Mouse (Mus musculus) embryo, embryonic 11.5 days (tissue): ENCODE measurements around the gene AL607142.1.

Experiments
- DNase-seq: peaks from one replicate; pipeline ENCODE4 v3.0.0-alpha.2; 2012; ENCODE audit warnings: low read depth, low spot score

The AL607142.1 gene

GRCm38 (mm10) chr4:120056451-120056850 is 8.3 kb upstream of the AL607142.1 start:
- DNase-seq = no peak

GRCm38 (mm10) chr4:120057529-120057928 is 7.3 kb upstream of the AL607142.1 start:
- no peak for DNase-seq

DNA sequence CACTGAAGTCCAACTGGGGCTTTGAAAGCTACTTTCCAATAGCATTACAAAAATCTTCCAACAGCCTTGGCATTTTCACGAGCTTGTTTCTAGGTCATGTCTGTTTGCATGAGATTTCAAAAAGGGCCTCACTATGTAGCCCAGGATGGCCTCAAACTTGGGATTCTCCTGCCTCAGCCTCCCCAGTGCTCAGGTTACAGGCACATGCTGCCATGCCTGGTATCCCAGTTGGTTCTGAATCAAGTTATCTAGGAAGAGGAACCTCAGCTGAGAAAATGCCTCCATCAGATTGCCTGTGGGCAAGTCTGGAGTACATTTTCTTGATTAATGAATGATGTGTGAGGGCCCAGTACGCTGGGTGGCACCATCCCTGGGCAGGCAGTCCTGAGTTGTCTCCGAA is 6.6 kb upstream of the AL607142.1 start:
- DNase-seq = no peak

DNA sequence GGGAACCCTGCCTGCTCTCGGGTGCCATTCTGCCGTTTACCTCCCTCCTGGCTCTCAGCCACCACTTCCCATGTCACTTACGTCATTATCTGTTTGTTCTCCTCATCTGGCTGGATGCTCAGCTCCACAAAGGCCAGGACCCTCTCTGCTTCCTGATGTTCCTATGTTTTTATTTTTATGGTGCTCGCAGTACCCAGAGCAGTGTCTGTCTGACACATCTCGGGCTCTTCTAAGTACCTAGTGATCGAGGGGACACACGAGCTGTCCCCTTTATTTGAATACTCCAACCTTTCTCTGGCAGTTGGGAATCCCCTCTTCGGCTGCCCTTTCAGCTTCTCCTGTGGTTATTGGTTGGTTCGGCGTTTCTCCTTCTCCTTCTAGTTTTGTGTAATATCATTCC is 6.0 kb upstream of the AL607142.1 start:
- DNase-seq = no peak

GRCm38 (mm10) chr4:120061727-120062126 is 3.1 kb upstream of the AL607142.1 start:
- DNase-seq = no peak

- DNase-seq = no peak
Observed at GRCm38 (mm10) chr4:120062198-120062597, 2.6 kb upstream of the AL607142.1 start.

DNA sequence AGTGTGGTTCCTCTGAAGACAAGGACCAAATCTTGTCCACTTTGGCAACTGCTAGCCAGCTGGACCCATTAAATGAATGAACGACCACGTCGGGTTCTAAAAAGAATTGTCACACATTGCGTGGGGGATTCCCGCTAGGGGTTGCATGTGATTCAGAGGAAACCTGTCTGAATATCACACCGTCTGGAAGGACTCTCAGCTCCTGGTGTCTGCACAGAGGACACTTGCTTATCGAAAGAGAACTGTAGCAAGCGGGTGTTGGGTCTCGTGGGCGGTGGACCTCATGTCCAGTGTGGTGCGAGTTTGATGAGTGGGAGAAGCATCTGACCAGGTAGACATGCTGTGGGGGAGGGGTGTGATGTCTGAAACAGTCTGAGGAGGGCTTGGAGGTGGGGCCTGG is 2.0 kb upstream of the AL607142.1 start:
- no peak for DNase-seq

DNA sequence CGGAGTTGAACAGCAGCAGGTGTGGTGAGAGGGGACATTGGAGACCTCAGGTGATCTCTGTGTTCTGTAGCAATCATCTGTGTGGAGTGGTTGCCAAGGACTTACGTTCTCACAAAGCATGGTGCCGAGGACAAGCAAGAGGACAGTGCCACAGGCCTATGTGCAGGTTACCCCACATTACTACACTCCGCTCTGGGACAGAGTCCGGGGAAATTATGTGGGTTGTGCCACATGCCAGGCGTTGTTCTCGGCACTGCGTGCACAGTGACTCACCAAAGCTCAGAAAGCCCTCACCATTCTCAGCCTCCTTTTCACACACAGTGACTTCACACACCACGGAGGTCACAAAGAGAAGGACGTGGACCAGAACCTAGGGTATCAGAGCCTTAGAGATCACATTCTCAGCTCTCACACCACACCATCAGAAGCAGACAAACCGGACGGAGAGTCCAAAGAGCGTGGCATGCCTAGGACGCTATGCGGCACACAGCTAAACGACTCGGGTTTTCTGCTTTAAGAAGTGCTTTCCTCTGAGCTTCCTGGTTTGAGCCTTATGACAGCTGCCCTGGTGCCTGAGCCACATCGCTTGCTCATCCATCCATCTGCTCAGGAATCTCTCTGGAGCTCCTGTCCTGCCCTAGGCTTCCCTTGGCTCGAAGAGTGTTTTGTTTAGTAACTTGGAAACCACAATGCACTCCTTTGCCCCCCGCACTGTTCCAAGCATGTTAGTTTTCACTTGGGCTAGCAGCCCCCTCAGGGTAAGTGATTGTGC is 1.3 kb upstream of the AL607142.1 start:
- DNase-seq = no peak

GRCm38 (mm10) chr4:120066841-120067591 is 2.2 kb downstream of the AL607142.1 start:
- peak; percentile 7 for DNase-seq

- DNase-seq = no peak
Observed at GRCm38 (mm10) chr4:120067592-120068235, 2.9 kb downstream of the AL607142.1 start.

- DNase-seq = no peak
Observed at GRCm38 (mm10) chr4:120068883-120069581, 4.2 kb downstream of the AL607142.1 start.

DNA sequence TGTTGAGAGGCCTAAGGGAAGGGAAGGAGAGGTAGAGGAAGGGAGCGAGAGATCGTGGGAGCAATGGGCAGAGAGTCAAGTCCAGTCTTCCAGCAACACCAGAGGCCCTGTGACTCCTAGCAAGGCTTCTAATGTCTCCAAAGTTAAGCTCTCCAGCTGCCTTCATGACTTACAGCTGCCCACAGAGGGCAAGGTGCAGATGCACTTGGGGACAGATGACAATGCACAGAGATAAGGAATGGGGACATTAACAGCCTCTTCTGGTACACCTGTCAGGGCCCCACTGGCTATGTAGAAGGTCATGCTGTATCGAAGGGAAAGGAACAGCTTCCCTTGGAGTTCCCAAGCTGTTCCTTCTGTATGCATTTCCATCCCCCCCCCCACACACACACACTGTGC is 4.8 kb downstream of the AL607142.1 start:
- DNase-seq = no peak

- DNase-seq = no peak
Observed at GRCm38 (mm10) chr4:120071411-120071810, 6.6 kb downstream of the AL607142.1 start.

- no peak for DNase-seq
Observed at GRCm38 (mm10) chr4:120071842-120072507, 7.2 kb downstream of the AL607142.1 start.

- no peak for DNase-seq
Observed at GRCm38 (mm10) chr4:120074061-120074460, 9.3 kb downstream of the AL607142.1 start.

- DNase-seq = no peak
Observed at GRCm38 (mm10) chr4:120077322-120077721, 12.5 kb downstream of the AL607142.1 start.

DNA sequence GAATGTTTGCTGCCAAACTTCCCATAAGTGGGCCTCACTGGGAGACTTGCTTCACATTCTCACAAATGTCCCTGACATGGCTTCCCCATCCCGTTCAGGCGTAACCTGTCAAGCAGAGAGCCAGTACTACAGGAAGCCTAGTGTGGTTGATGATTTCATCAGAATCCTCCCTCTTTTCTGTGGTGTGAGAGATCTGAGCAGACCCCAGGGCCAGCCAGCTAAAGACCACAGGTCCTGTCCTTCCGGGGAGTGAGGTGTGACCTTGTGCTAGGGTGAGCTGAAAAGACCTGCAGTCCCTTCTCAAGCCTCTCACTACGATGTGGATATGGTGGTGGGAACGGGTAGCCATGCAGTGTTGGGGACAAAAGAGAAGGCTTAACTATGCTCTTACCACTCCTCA is 17.7 kb downstream of the AL607142.1 start:
- DNase-seq = no peak

GRCm38 (mm10) chr4:120083700-120084099 is 18.9 kb downstream of the AL607142.1 start:
- no peak for DNase-seq

GRCm38 (mm10) chr4:120089536-120089935 is 24.7 kb downstream of the AL607142.1 start:
- DNase-seq = no peak

- no peak for DNase-seq
Observed at GRCm38 (mm10) chr4:120091997-120092783, 27.4 kb downstream of the AL607142.1 start.

GRCm38 (mm10) chr4:120096935-120097334 is 32.1 kb downstream of the AL607142.1 start:
- DNase-seq = no peak
